Comparison of ENCODE assay signal across 8 mouse cellular contexts in the genomic region with DNA sequence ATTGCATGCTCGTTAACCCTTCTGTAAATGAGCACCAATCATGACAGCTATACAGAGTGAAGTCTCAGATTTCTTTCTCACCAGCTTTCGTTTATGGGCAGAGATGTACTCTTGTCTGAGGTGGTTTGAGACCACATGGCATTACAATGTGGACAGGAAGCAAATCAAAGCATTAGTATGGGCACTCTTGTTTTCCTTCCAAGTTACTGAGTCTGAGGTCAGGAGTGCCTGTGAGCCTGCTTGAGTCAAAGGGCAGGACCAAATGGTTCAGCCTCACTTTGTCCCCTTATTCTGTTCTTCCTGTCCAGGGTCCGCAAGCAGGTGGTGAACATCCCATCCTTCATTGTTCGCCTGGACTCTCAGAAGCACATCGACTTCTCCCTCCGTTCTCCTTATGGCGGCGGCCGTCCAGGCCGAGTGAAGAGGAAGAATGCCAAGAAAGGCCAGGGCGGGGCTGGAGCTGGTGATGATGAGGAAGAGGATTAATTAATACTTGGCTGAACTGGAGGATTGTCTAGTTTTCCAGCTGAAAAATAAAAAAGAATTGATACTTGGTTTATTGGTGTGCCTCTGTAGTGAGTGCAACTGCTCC. TPM values are rescaled to one million over a fixed set of nuclear protein-coding genes. Genes with fewer than 3 reads are reported as not detected.
DNase-seq lines count a peak whose midpoint lies in the region; ATAC-seq and TF ChIP-seq lines count a peak whose summit lies in the region.

No protein-coding gene starts in this region.

- H3K27me3 ChIP-seq in liver, embryonic 11.5 days (replicated peaks; ENCODE audit: control insufficient read depth, insufficient read depth, low read length) = no peaks in the 10 kb centered on the region
- no peaks in the 10 kb centered on the region for H3K27me3 ChIP-seq in forebrain, embryonic 13.5 days
- H3K27me3 ChIP-seq in limb, embryonic 14.5 days (ENCODE audit: control insufficient read depth, insufficient read depth, low read length) = no peaks in the 10 kb centered on the region
- no peaks in the 10 kb centered on the region for H3K27me3 ChIP-seq in neural tube, embryonic 15.5 days (replicated peaks)

- H3K9ac ChIP-seq in liver, embryonic 11.5 days (ENCODE audit: low read depth, low read length) = peak overlapping the region; percentile 98
- H3K9ac ChIP-seq in forebrain, embryonic 13.5 days = peak overlapping the region; percentile 91
- 0 out of 2 replicates have a peak overlapping the region, but pooled peaks have one; percentile 92 for H3K9ac ChIP-seq in limb, embryonic 14.5 days (ENCODE audit: low read depth, low read length, severe bottlenecking)
- peak overlapping the region; percentile 74; the same call in 1 of the 2 replicates for H3K9ac ChIP-seq in neural tube, embryonic 15.5 days (replicated peaks)

- ATAC-seq in liver, embryonic 11.5 days (replicated peaks; ENCODE audit: low FRiP score) = no peak
- no peak for ATAC-seq in forebrain, embryonic 13.5 days
- ATAC-seq in limb, embryonic 14.5 days (ENCODE audit: low FRiP score, low read depth) = no peak
- no peak for ATAC-seq in neural tube, embryonic 15.5 days (ENCODE audit: low FRiP score)

- H3K27ac ChIP-seq in liver, embryonic 11.5 days (ENCODE audit: low read depth, low read length) = peak overlapping the region; percentile 95
- H3K27ac ChIP-seq in forebrain, embryonic 13.5 days = no peak overlapping the region; the same call in 1 of the 2 replicates
- H3K27ac ChIP-seq in limb, embryonic 14.5 days (replicated peaks; ENCODE audit: low read depth, low read length) = no peak overlapping the region
- no peak overlapping the region for H3K27ac ChIP-seq in neural tube, embryonic 15.5 days (replicated peaks)

- H3K9me3 ChIP-seq in liver, embryonic 11.5 days (ENCODE audit: control insufficient read depth, low read length) = no peaks in the 10 kb centered on the region
- no peaks in the 10 kb centered on the region for H3K9me3 ChIP-seq in forebrain, embryonic 13.5 days (replicated peaks)
- H3K9me3 ChIP-seq in limb, embryonic 14.5 days (ENCODE audit: control insufficient read depth, low read length) = no peaks in the 10 kb centered on the region
- no peaks in the 10 kb centered on the region for H3K9me3 ChIP-seq in neural tube, embryonic 15.5 days (replicated peaks)

- WGBS in liver, embryonic 11.5 days = 47% methylated on average over 11 of the region's 11 CpGs
- 45% methylated on average over 11 of the region's 11 CpGs for WGBS in forebrain, embryonic 13.5 days
- 65% methylated on average over 11 of the region's 11 CpGs for WGBS in limb, embryonic 14.5 days
- 50% methylated on average over 11 of the region's 11 CpGs for WGBS in neural tube, embryonic 15.5 days

- peaks cover 23% of the 10 kb centered on the region for H3K36me3 ChIP-seq in liver, embryonic 11.5 days (ENCODE audit: control insufficient read depth, insufficient read depth, low read length)
- H3K36me3 ChIP-seq in forebrain, embryonic 13.5 days (ENCODE audit: poor library complexity, severe bottlenecking) = peaks cover 31% of the 10 kb centered on the region
- H3K36me3 ChIP-seq in limb, embryonic 14.5 days (ENCODE audit: control insufficient read depth, insufficient read depth, low read length) = peaks cover 36% of the 10 kb centered on the region
- peaks cover 27% of the 10 kb centered on the region for H3K36me3 ChIP-seq in neural tube, embryonic 15.5 days

- no peak for DNase-seq in liver, embryonic 11.5 days (ENCODE audit: low spot score)
- no peak for DNase-seq in liver
- DNase-seq in limb, embryonic 14.5 days (ENCODE audit: low spot score) = no peak
- DNase-seq in layer of hippocampus, adult 9-10 months (ENCODE audit: low spot score) = no peak
- no peak for DNase-seq in Muller cell, postnatal 12 days (ENCODE audit: inconsistent ontology term)
- DNase-seq in testis, postnatal 10 days (ENCODE audit: low spot score) = no peak

- H3K4me2 ChIP-seq in liver, embryonic 11.5 days = peak overlapping the region; percentile 94
- H3K4me2 ChIP-seq in forebrain, embryonic 13.5 days = peak overlapping the region; percentile 96
- peak overlapping the region; percentile 87 for H3K4me2 ChIP-seq in limb, embryonic 14.5 days (replicated peaks; ENCODE audit: low read depth, low read length, severe bottlenecking)
- H3K4me2 ChIP-seq in neural tube, embryonic 15.5 days = peak overlapping the region; percentile 78

- H3K4me3 ChIP-seq in liver, embryonic 11.5 days (ENCODE audit: low read depth, low read length) = peak overlapping the region; percentile 95
- peak overlapping the region; percentile 87 for H3K4me3 ChIP-seq in forebrain, embryonic 13.5 days
- H3K4me3 ChIP-seq in limb, embryonic 14.5 days (replicated peaks; ENCODE audit: low read length) = peak overlapping the region; percentile 74
- H3K4me3 ChIP-seq in neural tube, embryonic 15.5 days (replicated peaks) = peak overlapping the region; percentile 77

- peaks cover 7% of the 10 kb centered on the region; the same call in 1 of the 2 replicates for H3K4me1 ChIP-seq in liver, embryonic 11.5 days (replicated peaks; ENCODE audit: control insufficient read depth, insufficient read depth, low read length)
- H3K4me1 ChIP-seq in forebrain, embryonic 13.5 days = peaks cover 22% of the 10 kb centered on the region
- H3K4me1 ChIP-seq in limb, embryonic 14.5 days (ENCODE audit: control insufficient read depth, insufficient read depth, low read length) = peaks cover 3% of the 10 kb centered on the region; the same call in 1 of the 2 replicates
- peaks cover 23% of the 10 kb centered on the region for H3K4me1 ChIP-seq in neural tube, embryonic 15.5 days

- TF ChIP-seq POLR2A in limb, embryonic 14.5 days (IDR thresholded peaks at IDR 0.05; ENCODE audit: borderline replicate concordance, extremely low read depth, insufficient read depth, insufficient read length) = no peak

RNA-seq across cellular contexts. Expression of a gene that starts 2.6 kb away (rescaled TPM):
- 1,767 and 1,846 TPM in 2 replicates for polyA plus RNA-seq in liver, embryonic 11.5 days (2014; fragmentation: Nextera tagmentation; extraction: Ambion mirVana)
- polyA plus RNA-seq in forebrain, embryonic 13.5 days (2015; fragmentation: Nextera tagmentation; extraction: Ambion mirVana) = 1,199 and 1,336 TPM in 2 replicates
- polyA plus RNA-seq in limb, embryonic 14.5 days (2012; rRNA removed) = 2,914 and 3,913 TPM in 2 replicates
- polyA plus RNA-seq in limb, embryonic 14.5 days (2014; fragmentation: Nextera tagmentation; extraction: Ambion mirVana) = 1,650 and 1,670 TPM in 2 replicates
- polyA plus RNA-seq in neural tube, embryonic 15.5 days (2015; fragmentation: Nextera tagmentation; extraction: Ambion mirVana) = 710 and 932 TPM in 2 replicates

RNA-seq across cellular contexts. Expression of a gene that starts 13.1 kb away (rescaled TPM):
- polyA plus RNA-seq in liver, embryonic 11.5 days (2014; fragmentation: Nextera tagmentation; extraction: Ambion mirVana) = 35.7 and 36.7 TPM in 2 replicates
- polyA plus RNA-seq in forebrain, embryonic 13.5 days (2015; fragmentation: Nextera tagmentation; extraction: Ambion mirVana) = 36.2 and 41.6 TPM in 2 replicates
- polyA plus RNA-seq in limb, embryonic 14.5 days (2012; rRNA removed) = 73.9 and 98.7 TPM in 2 replicates
- polyA plus RNA-seq in limb, embryonic 14.5 days (2014; fragmentation: Nextera tagmentation; extraction: Ambion mirVana) = 51.2 and 53.3 TPM in 2 replicates
- 105 and 110 TPM in 2 replicates for polyA plus RNA-seq in neural tube, embryonic 15.5 days (2015; fragmentation: Nextera tagmentation; extraction: Ambion mirVana)

RNA-seq across cellular contexts. Expression of a gene that starts 13.8 kb away (rescaled TPM):
- polyA plus RNA-seq in liver, embryonic 11.5 days (2014; fragmentation: Nextera tagmentation; extraction: Ambion mirVana) = 1.0 and 1.3 TPM in 2 replicates
- polyA plus RNA-seq in forebrain, embryonic 13.5 days (2015; fragmentation: Nextera tagmentation; extraction: Ambion mirVana) = 0.18 and 0.19 TPM in 2 replicates
- polyA plus RNA-seq in limb, embryonic 14.5 days (2012; rRNA removed) = 1.0 and 1.4 TPM in 2 replicates
- 1.0 and 1.6 TPM in 2 replicates for polyA plus RNA-seq in limb, embryonic 14.5 days (2014; fragmentation: Nextera tagmentation; extraction: Ambion mirVana)
- 0.51 and 0.83 TPM in 2 replicates for polyA plus RNA-seq in neural tube, embryonic 15.5 days (2015; fragmentation: Nextera tagmentation; extraction: Ambion mirVana)

RNA-seq across cellular contexts. Expression of a gene that starts 13.8 kb away (rescaled TPM):
- polyA plus RNA-seq in liver, embryonic 11.5 days (2014; fragmentation: Nextera tagmentation; extraction: Ambion mirVana) = 103 and 106 TPM in 2 replicates
- polyA plus RNA-seq in forebrain, embryonic 13.5 days (2015; fragmentation: Nextera tagmentation; extraction: Ambion mirVana) = 227 and 236 TPM in 2 replicates
- 193 and 271 TPM in 2 replicates for polyA plus RNA-seq in limb, embryonic 14.5 days (2012; rRNA removed)
- polyA plus RNA-seq in limb, embryonic 14.5 days (2014; fragmentation: Nextera tagmentation; extraction: Ambion mirVana) = 273 and 276 TPM in 2 replicates
- 285 and 295 TPM in 2 replicates for polyA plus RNA-seq in neural tube, embryonic 15.5 days (2015; fragmentation: Nextera tagmentation; extraction: Ambion mirVana)

RNA-seq across cellular contexts. Expression of a gene that starts 29.1 kb away (rescaled TPM):
- 10.0 and 12.1 TPM in 2 replicates for polyA plus RNA-seq in liver, embryonic 11.5 days (2014; fragmentation: Nextera tagmentation; extraction: Ambion mirVana)
- 2.1 and 3.4 TPM in 2 replicates for polyA plus RNA-seq in forebrain, embryonic 13.5 days (2015; fragmentation: Nextera tagmentation; extraction: Ambion mirVana)
- polyA plus RNA-seq in limb, embryonic 14.5 days (2012; rRNA removed) = 20.2 and 21.0 TPM in 2 replicates
- 4.8 and 5.1 TPM in 2 replicates for polyA plus RNA-seq in limb, embryonic 14.5 days (2014; fragmentation: Nextera tagmentation; extraction: Ambion mirVana)
- 5.6 and 17.2 TPM in 2 replicates for polyA plus RNA-seq in neural tube, embryonic 15.5 days (2015; fragmentation: Nextera tagmentation; extraction: Ambion mirVana)
